Mouse (Mus musculus) frontal cortex, postnatal 10 days (tissue): ENCODE data around the gene Tango2.

Experiments
- DNase-seq, 2 experiments: peaks; one replicate each; pipeline ENCODE4 v3.0.0; 2022; ENCODE audit warnings: low spot score in 2 of 2, mixed read lengths in 1 of 2

The Tango2 gene

DNA sequence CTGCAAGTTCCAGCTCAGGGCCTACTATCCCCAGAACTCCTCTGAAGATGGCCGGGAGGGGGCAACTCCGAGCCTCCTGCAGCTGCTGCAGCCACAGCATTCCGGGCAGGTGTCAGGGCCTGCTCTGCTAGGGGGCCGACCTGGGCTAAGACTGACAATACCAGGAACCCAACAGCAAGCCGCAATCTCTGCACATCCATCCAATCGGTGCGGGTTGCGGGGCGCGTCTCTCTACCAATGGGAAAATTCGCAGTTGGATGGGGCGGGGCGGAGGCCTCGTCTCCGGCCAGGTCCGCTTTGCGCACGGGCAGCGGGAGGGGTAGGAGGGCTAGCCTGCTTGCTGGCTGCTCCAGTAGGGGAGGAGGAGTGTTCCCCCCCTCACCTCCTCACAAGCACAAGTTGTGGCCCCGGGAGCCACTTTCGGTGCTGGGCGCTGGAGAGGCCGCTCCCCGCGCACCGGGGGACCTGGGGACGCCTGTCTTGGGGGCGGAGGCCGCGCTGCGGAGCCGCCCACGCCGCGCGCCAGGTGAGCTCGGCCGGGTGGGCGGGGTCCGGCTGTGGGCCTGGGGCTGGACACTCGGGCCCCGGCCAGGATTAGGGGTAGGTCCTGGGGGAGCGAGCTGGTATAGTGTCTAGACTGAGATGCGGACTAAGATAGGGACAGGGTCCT lies at the start of gene Tango2, which contains the start of gene Arvcf:
Gene Tango2, minus strand, starts transcription at position 173 of the 670 bp plus-strand sequence.
Gene Arvcf, plus strand, starts transcription at position 252 of the 670 bp plus-strand sequence.
- peak; percentile 91 to 92 for DNase-seq

DNA sequence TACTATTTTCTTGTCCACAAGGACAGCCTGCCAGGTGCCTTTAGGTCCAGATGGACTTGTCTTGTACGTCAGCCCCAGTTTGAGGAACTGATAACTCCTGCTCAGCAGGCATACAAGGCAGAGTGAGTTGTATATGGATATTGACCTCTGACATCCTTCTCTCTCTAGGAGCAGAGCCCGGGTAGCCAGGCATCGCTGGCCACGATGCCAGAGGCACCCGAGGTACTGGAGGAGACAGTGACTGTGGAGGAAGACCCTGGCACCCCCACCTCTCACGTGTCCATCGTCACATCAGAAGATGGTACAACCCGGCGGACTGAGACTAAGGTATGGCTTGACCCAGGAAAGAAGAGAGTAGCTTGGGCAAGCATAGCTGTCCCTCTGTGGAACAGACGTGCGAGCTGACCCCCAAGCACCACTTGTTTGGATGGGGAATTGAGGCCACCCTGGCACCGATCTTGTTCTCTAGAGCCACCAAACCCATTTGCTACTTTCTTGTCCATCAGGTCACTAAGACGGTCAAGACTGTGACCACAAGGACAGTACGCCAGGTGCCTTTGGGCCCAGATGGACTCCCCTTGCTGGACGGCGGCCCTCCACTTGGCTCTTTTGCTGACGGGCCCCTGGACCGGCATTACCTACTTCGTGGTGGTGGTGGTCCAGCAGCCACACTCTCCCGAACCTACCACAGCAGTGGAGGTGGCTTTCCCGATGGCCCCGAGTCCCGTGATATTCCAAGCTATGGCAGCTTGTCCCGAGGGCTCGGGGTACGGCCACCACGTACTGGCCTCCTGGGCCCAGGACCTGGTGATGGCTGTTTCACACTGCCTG lies 49.1 kb upstream of the Tango2 start:
- no peak for DNase-seq

DNA sequence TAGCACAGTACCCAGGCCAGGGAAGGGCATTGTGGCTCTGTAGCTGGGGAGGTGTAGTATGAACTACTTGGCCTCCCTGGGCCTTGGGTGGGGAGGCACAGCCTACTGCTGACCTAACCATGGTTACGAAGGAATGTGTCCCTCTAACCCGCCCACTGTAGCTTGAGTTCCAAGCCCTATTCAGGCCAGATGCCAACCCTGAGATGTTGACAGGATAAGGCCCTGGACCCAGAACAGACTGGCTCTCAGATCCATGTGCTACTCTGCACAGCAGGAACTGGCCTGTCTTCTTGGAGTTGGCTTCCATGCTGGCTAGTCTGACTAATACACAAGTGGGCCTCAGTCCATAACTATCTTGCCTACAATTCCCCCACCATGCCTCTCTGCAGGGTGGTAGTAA lies 48.3 kb upstream of the Tango2 start:
- DNase-seq: no peak

DNA sequence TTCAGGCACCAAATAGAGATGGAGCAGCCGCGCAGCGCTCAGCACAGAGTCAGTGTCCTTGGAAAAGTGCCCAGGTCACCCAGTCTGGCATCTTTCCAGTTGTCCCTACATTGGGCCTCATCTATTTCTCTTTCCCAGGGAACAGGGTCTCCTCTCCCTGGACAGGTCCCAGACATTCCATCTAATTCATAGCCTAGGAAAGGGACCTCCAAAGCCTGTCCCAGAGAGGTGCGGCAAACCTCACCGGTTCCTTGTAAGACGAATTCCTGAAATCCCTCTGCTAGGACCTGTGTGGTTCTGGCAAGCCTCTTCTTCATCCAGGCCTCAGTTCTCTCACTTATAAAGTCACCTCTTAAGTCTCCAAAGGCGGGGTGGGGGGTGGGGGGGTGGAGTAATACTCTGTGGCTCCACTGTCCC lies 47.7 kb upstream of the Tango2 start:
- no peak for DNase-seq

DNA sequence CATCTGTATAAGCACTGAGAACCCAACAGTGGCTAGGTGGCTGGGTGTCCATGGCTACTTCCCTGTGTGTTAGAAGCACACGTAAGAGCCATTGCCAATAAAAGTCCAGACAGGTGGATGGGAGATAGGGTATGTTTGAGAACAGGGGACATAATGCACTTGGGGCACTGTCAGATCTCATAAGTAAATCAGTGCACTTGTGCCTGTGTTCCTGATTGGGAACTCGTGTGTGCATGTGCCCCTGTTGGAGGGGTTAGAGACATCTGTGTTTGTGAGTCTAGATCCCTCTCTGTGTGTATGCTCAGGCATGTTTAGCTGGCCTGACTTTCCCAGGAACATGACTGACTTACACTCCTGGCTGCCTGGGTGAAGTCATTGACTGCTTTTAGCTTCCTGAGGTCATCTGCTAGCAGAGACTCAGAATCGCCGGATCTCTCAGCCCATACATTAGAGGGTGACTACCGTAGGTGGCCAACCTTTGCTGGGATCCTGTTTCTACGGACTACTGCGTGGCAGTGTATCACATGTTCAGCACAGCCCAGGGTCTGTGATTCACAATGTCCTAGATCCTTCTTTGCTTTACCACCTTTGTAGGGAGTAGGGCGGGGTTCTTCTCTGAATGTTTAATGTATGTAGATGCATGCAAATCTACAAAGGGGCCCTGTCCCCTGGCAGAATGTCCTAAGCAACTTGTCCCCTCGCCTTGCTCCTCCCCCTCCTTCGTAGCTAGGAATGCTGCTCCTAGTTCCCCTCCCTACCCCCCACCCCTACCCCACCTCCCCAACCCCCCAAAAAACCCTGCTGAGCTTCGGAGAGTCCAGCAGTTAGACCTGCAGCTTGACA lies 47.1 kb upstream of the Tango2 start:
- DNase-seq: no peak

DNA sequence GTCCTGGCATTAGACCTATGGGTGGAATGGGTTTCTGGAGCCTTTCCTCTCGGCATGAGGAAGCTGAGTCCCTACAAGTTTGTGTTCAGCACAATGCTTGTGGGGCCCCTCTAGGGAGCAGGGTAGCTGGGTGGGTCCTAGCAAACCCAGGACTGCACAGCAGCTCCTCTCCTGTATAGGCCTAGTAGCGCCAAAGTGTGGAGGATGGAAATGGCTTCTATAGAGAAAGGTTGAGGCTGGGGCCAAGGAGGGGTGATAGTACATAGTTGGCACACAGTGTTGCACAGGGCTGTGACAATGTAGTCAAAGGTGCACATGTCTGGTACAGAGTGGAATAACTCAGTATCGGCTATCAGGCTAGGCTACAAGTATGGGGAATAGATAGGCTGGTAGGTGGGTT lies 46.2 kb upstream of the Tango2 start:
- DNase-seq: no peak

DNA sequence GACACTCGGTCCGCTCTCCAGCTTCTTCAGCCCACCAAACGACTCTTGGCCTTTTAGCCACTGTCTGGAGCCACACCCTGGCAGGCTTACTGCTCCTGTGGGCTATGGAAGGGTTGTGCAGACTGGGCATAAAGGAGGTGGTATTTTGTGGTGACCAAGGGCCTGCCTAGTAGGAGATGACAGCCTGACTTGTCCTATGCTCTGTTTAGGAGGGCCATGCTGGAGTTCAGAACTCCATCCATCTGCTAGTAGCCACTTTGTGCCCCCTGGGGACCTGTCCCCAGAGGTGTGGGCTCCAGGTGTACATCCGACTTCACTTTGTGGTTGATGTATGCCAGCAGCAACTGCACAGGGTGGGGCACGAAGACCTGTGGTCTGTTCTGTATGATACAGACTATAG lies 45.7 kb upstream of the Tango2 start:
- no peak for DNase-seq

DNA sequence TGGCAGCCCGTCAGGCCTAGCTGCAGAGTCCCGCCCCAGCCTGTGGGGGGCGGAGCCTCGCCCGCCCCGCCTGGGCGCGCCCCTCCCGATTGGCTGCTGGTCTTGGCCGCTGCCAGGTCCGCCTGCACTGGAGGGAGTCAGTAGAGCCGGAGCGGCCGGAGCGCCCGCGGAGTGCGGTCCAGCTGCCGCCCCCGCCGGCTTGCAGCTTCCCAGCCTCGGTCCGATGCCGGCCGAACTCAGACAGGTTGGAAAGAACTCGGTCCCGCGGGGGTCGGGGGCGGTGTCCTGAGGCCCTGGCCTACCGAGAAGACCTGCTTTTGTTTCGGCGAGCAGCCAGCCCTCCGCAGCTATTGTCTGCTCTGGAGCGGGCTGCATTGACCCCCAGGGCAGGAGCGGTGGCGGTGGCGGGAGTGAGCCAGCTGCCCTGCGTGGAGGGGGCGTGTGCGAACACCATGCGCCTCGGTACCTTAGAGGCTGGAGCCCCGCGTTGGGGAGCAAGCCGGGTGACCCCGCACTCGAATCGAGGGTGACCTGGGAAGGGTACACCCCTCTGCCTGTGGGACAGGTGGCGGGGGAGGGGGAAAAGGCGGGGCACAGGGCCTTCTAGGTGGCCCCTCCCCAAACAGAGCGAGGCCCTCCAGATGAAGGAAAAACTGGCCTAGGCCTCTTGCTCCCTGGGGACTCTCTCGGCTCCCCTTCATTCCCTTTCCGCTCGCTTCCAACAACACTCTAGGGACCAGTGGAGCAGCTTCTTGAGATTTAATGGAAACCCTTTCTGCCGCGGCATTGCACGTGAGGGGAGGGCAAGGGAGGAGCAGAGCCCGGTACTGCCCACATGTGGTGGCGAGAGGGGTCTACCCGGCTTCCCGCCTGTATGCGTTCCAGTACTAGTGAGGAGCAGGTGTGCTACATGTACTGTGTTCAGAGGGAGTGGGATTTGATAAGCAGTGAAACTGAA lies 44.8 kb upstream of the Tango2 start:
- DNase-seq: peak in 1 of 2 experiments; percentile 75

DNA sequence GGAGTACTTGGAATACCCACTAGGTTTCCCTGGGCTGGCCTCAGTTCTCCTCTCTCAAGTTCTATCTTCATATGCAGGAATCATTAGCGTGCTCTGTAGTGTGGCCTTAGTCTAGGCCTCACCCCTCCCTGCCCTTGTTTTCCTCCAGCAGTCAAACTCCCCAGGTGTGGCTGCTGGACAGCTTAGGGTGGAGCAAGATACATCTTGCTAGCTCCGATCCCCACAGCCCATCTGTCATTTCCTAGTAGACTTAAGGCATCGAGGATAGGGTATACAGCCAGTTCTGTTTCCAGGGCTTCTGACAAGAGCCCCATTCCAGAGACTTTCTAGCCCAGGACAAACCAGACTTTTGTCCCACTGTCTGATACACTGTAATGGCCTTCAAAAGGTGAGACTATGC lies 43.8 kb upstream of the Tango2 start:
- no peak for DNase-seq

DNA sequence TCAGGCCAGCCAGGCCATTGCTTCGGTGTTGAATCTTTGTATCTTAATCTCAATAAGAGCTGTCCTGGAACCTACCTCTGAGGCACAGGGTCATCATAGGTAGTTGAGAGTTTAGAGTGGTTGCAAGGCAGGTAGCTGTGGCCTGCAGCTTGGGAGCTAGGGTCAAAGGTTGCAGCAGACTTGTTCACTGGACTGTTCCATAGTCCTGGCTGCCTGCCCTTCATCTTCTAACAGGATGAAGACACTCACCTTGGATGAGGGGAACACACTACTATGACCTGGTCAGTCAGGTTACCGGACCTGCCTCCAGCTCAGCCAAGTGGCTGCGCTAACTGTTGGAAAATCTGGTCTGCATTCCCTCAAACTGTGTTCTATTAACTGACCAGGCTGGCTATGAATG lies 43.2 kb upstream of the Tango2 start:
- no peak for DNase-seq

DNA sequence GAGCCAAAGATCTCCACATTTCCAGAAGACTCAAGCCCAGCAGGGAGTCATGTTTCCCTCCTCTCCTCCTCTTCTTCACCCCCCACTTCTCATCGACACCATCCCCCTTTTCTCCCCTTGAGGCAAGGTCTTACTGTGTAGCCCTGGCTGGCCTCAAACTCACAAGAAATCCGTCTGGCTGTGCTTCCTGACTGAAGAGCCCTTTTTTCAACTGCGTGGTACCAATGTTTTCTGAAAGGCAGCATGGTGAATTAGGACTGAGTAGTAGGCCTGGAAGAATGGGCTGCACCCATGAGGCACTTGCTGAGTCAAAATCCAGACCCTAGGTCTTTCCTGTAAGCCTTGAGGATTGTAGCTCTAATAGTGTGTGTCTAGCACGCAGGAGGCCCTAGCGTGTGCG lies 42.5 kb upstream of the Tango2 start:
- no peak for DNase-seq

DNA sequence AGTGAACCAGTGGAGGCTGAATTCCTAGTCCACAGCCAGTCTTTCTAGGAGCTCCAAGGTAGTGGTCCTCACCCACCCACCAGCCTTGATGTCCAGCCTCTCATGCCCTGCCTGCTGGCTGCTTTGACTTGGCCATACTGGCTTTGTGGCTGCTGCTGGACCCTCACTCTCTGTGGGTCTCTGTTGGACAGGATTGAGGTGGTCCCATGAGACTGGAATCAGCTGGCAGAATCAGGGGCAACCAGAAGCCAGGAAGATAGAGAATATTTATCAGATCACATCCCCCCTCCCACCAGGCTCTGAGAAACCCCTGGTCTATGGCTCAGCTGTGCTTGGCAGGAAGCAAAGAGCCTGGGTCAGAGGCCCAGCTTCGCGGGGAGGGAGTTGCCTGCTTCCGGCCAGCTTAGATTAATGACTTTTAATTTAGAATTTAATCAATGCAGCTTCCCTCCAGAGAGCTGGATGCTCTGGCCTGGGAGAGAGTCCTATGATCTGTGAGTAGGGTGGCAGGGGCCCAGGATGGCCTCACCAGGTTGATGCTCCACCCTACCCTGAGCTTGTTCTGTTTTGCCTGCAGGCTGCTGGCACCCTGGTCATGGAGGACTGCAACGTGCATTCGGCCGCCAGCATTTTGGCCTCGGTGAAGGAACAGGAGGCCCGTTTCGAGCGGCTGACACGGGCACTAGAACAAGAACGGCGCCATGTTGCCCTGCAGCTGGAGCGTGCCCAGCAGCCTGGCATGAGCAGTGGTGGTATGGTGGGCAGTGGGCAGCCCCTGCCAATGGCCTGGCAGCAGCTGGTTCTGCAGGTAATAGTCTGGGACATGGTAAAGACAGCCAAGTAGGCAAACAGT lies 40.9 kb upstream of the Tango2 start:
- no peak for DNase-seq

DNA sequence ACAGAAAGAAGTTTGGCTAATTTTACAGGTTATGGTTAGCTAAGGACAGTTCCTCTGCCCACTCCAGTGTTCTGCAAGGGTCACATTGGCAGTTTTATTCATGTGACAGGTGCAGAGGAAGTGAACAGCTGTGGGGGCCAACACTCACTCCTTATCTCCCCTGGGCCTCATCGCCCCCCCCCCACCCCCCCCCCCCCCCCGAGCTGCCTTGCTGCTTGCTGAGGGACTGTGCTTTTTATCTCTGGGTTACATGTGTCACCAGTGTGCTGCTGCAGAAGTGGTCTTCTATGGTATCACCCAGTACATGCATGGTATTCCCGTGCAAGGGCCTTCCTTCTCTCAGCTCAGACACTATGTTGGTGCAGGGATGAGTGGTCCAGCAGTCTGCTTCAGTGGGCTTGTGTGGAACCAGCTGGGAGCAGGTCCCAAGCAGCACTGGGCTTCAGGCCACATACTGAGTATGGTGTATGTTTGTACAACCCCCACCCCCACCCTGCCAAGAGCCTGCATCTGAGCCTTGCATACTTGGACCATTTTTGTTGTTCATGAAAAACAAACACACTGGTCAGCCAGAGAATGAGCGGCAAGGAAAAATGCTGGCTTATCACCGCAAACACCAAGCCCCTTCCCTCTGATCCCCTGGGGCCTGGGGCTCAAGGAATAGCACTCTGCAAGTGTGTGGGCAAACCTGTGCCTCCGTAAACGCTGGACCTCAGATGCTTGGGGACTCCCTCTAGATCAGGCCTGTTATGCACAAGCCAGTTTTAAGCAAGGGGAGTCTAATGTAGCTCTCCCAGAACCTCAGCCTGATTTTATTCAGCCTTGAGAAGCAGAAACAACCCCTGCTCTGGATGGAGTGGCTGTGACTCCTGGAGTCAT lies 40.0 kb upstream of the Tango2 start:
- DNase-seq: no peak

DNA sequence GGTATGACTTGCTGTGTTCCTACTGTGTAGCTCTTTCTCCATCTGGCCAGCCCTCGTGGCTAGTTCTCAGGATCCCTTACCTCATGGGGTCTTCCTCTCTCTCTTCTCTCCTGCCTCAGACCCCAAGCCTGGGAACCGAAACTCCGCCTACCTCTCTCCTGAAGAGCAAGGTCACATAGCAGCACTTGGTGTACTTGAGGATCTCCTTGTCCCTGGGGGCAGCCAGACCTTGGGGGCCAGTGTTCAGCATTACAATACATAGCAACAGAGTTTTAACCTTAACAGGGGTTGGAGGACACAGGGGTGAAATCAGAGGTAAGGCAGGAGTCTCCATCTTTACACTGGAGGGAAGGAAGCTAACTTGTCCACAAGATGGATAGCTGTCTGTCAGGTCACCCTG lies 39.1 kb upstream of the Tango2 start:
- no peak for DNase-seq

DNA sequence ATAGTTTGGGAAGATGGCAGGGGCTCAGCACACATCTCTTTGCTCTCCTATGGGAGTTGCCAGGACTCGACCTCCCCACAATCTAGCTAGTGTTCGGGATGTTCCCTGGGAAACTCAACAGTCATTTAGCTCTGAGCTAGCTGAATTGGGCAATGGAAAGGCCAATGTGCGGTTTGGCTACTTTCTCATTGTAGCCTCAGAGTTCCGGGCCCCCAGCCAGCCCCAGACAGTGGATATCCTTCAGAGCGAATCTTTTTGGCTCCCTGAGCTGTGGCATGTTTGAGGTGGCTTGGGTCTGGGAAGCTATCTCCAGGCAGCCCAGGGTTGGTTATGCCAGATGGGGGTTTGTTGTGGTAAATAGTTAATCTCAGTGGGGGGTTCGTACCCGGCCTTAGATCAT lies 38.5 kb upstream of the Tango2 start:
- DNase-seq: no peak

DNA sequence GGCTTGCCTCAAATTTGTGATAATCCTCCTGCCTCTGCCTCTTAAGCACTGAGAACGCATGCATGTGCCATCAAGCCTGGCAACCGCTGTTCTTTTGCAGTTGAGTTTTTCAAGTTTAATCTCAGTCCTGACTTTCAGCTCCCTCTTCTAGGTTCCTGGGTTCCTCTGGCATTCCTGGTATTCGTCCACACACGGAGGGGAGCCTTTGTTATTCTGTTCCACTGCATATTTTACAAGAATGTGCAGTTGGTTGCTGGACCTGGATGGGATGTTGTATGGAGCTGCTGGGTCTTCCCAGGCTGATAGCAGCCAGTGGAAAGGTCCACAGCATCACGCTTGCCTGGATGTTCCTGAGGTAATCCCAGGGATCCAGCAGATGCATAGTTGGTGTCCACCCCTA lies 37.5 kb upstream of the Tango2 start:
- DNase-seq: no peak

DNA sequence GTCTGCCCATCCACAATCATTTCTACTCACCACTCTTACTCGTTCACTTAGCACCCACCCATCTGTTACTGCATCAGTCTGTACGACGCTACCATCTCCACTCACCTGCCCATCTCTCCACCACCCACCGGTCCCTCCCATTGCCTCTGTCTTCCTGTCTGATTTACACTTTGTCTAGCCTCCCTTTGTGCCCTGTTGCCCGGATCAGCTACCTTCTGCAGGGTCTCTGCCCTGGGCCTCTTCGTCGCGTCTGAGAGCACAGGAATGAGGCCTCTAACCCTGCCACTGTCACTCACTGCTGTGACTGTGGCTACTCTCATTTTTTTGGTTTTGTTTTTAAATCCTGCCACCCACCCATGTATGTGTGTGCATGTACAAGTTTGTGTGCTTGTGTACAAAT lies 36.8 kb upstream of the Tango2 start:
- no peak for DNase-seq

DNA sequence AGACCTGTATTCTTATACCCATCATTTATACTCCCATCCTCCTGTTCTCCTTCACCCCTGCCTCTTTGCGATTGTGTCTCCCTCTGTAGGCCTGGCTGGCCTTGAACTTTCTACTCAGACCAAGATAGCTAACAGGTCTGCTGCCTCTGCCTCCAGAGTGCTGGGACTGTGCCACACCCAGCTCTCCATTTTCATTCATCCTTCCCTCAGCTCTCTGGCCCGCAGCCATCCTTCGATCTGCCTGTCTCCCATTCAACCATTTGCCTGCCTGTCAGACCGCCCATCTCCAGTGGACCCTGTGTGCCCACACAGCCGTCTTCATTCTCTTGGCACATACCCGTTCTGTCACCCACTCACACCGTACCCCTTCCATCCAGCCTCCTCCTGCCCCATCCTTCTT lies 36.3 kb upstream of the Tango2 start:
- DNase-seq: no peak

DNA sequence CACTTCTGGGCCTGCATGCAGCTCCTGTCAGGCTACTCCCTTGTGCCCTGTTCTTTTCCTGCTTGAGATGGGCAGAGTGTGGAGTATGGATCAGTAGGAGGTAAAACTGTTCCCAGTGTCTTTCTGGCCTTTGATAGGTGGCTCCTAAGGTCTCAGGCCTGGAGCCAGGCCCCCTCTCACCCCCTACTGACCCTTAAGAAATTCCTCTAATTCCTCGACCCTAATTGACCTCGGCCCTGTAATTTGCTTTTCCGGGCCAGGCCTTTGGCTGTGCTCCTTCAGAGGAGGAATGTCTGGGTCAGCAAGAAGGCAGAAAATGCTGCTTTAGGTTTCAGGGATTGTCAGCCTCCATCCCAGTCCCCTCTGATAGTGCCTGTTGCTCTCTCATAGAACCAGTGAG lies 35.9 kb upstream of the Tango2 start:
- DNase-seq: no peak
